Mouse (Mus musculus): ENCODE data around the gene Akap1.
"Not testable (repeated sequence)": the region's sequence is repeated elsewhere in the genome, so short reads cannot be mapped to it uniquely, and the experiment has no call there.

The Akap1 gene

DNA sequence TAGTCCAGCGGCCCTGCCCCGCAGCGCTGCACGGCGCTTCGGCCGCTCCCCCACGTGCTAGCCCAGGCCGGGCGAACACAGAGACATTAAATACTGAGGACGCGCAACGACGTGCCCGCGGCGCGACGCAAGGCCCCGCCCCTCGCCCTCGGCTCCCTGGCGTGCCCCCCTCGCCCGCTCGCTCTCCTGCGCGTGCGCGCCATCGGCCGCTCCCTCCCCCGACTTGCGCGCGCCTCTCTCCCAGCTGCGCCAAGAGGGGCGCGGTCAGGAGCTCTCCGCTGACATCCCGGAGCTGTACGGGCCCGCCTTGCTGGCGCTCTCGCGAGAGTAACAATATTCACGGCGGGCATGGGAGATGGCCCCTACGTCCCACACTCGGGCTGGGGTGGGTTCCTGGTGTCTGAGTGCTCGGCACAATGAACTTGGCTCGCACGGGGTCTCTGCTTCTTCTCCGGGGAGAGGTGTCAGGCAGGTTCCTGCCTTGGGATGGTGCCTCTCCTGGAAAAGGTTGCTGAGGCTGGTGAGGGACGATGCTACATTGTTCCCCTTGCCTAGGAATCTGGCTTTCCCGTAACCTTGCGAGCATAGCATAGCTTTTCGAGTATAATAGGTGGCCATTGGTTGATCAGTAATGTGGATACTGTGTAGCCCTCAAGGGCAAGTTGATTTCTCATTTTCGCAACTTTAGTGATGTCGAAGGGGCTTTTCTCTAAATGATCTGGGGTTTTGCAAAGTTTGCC lies at the start of gene Akap1:
Gene Akap1 (minus strand): TSS at position 129 of the 740 bp plus-strand sequence.
- in situ Hi-C loops (cut with MboI, MseI), result no loop called here

DNA sequence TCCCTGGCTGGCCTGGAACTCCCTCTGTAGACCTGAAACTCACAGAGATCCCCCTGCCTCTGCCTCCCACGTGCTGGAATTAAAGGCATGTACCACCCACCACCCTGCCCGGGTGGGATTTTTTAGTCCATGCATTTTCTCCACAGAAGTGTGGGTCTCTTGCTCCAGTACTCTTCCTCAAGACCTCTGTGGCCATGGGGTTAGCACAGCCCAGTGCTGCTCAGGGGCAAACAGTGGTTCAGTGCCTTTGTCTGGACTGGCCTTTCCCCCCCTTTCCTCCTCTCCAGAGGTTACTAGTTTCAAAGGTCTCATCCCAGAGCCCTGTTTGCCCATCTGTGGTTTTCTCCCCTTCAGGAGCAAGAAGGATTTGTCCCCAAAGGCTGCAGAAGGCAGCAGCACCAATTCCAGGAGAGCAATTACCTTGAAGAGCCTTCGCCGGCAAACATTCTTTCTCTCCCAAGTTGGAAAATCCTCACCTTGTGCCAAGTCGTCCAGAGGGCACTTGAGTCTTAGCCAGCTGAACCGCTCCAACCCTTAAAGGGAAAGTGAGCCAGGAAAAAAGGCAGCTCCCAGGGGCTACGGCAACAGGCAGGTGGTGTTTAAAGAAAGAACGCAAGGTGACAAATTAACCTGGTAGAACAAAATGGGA lies 45.1 kb upstream of the Akap1 start:
- in situ Hi-C loops (cut with MboI, MseI), result no loop called here

DNA sequence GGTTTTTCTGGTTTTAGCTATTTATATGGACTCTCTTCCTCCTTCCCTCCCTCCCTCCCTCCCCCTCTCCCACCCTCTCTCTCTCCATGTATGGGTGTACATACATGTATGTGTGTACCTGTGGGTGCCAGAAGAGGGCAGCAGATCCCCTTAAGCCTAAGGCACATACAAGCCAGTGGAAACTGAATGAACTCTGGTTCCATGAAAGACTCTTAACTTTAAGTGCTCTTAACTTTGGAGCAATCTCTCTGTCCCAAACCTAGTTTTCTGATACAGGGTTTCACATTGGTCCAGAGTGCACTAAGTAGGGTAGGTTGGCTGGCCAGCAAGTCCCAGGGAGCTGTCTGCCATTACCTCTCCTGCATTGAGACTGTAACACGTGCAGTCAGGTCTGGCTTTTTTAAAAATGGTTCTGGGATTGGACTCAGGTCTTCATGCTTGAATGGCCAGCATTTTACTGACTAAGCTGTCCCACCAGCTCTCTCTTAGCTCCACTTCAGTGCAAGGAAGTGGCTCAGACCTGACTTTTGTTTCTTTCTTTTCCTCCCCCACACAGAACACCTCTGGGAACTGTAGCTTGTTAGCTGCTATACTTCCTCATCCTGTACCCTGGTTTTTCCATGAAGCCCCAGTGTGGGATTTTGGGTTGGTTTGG lies 44.3 kb upstream of the Akap1 start:
- in situ Hi-C loops (cut with MboI, MseI), result no loop called here

DNA sequence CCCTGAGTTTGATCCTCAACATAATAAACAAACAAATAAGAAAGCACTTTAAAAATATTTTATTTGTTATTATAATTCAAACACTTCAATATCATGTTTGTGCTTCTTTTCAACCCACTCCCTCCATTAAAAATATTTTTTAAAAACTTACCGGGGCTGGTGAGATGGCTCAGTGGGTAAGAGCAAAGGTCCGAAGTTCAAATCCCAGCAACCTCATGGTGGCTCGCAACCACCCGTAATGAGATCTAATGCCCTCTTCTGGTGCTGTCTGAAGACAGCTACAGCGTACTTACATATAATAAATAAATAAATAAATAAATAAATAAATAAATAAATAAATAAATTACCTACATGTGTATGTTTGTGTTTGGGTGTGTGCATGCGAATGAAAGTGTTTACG lies 43.5 kb upstream of the Akap1 start:
- in situ Hi-C loops (cut with MboI, MseI), result no loop called here

DNA sequence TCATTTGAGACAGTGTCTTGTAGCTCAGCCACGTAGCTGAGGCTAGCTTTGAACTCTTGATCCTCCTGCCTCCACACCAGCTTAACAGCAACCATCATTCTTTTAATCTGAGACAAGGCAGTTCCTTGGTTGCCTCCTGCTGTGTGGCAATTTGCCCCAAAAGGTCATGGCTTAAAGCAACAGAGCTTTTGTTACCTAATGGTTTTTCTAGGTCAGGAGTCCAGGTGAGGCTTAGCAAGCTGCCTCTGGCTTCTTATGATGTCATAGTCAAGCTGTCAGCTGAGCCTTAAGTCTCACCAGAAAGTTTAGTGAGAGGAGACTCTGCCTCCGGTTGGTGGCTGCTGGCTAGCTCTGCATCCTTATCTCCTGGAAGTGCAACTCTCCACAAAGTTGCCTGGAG lies 41.2 kb upstream of the Akap1 start:
- in situ Hi-C loops (cut with MboI, MseI), result no loop called here

DNA sequence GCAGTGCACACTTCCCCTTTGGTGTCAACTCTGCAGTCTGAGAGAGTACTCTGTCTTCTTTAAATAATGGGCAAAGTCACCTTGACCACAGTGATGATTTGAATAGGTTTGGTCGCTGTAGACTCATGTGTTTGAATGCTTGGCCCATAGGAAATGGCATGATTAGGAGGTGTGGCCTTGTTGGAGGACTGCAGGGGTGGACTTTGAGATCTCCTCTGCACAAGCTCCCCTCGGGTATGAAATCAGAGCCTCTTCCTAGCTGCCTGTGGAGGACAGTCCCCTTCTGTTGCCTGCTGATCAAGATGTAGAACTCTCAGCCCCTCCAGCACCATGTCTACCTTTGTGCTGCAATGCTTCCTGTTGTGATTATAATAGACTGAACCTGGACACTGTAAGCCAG lies 39.7 kb upstream of the Akap1 start:
- in situ Hi-C loops (cut with MboI, MseI), result no loop called here

DNA sequence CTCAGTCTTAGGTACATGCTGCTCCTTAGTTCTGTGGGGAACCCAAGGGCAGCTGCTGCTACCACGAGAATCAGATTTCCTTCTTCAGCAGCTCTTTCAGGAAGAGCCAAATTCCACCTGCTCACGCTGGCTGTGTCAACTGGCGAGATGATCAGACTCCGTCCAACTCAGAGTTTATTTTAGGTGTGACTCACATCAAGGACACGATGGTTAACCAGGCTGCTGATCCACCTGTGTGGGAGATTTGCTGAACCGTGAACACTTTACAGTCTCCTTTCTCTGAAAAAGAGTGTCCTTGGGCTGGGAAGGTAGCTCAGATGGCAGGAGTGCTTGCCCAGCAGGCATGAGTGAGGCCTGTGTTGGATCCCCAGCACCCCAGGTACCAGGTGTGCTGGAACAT lies 38.4 kb upstream of the Akap1 start:
- in situ Hi-C loops (cut with MboI, MseI), result no loop called here

DNA sequence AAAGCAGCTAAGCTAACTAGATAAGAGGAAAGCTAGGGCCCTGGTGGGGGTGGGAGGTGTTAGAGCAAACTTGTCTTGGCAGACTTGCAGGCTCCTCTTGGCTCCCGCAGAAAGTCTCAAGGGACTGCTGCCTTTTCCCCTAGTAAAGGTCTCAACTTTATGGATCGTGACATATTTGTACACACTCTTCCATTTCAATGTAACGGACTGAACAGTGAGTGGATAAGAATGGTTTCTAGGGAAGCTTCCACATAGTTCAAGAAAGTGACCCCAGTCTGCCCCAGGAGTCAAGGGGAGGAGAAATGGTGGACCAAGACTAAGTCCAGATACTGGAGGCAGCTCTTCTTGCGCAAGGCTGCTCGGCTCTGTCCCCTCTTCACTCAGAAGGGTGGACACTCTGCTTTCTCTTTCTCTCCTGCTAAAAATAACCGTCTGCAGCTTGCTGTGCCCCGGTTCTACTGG lies 37.0 kb upstream of the Akap1 start:
- in situ Hi-C loops (cut with MboI, MseI), result no loop called here

DNA sequence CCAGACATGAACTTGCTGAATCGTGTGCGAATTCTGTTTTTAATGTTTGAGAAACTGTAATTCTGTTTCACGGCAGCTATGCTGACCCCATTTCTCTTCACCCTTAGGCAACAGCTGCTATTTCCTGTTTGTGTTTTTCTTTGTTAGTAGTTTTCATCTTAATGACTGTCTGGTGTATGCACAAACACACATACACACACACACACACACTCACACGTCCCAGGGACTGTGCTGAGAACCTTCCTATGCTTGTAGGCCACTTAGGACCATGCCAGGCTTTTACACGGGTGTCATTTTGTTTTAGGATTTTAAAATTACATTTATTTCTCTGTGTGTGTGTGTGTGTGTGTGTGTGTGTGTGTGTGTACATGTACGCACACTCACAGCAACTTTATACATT lies 35.2 kb upstream of the Akap1 start:
- in situ Hi-C loops (cut with MboI, MseI), result no loop called here

DNA sequence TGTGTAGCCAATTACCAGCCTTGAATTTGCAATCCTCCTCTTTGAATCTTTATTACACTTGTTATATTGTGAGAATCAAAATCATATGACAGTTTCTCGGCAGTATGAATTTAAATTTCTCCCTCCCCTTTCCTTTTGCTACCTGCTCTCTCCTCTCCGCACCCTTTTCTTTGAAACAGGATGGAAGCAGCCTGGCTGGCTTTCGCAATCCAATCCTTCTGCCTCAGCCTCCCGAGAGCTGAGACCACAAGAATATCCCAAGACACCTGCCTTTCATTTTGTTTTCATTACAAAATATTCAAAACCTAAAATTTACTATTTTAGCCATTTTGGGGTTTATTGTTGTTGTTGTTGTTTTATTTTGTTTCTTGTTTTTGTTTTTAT lies 34.0 kb upstream of the Akap1 start:
- in situ Hi-C loops (cut with MboI, MseI), result no loop called here

DNA sequence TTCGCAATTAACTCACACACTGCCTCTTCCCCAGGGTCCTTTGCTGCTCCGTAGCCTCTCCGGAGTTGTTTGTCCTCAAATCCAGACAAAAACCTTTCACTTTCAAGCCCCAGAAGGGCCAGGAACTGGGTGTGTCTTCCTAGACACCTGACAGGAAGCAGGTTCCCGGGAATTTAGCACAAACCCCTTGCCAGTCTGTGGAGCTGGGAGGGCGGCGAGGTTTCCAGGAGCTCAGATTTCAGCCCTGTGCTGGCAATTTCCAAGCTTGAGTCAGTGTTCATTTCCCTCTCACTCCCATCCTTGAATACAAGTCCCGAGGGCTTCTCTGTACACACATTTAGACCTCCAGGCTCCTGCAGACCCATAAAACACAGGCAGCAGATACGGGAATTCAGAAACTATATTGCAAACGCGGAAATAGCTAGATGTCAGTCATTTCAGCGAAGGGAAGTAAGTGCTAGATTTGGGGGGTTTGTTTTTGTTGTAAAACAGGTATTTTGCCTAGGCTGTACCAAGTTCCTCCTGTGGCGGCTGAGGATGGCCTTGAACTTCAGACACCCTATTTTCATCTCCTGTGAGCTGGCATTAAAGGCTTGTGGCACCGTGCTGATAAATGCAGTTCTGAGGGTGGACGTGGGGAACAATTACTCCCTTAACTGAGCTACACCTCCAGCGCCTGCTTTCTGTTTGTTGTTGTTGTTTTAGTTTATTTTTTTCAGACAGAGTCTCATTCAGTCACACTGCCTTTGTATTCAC lies 33.4 kb upstream of the Akap1 start:
- in situ Hi-C loops (cut with MboI, MseI), result no loop called here

DNA sequence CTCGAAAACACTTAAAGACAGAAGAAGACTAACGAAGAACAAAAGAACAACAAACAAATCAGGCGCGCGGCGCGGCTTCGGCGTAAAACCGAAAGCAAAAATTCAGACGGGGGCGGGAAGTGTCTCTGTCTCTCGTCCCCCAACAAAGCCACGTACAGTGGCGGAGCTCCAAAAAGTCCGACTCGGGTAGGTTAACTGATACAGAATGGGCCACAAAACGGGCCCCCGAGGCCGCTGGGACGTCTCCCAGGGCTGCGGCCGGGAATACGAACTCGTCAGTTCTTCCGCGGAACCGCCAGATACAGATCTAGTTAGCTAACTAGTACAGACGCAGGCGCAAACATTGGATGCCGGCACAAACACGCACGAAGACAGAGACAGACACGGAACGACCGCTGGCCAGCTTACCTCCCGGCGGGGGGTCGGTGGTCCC lies 31.4 kb upstream of the Akap1 start:
- in situ Hi-C loops (cut with MboI, MseI), result not testable (repeated sequence)

DNA sequence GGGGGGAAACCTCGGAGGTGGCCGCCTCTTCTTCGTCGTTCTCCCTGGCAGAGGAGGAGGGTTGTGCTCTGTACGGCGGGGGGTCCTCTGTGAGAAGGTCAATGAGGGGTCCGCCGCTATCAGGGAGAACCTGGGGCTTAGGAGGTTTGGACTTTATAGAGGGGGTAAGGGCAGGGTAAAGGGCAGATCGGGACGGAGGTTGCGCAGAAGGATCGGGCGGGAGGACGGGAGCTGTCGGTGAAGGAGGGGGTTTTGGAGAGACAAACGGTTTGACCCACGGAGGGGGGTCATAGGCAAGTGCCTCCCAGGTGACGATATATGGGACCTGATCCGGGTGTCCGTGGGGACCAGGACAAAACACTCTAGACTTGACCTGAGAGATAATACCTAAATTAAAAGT lies 30.8 kb upstream of the Akap1 start:
- in situ Hi-C loops (cut with MboI, MseI), result not testable (repeated sequence)

DNA sequence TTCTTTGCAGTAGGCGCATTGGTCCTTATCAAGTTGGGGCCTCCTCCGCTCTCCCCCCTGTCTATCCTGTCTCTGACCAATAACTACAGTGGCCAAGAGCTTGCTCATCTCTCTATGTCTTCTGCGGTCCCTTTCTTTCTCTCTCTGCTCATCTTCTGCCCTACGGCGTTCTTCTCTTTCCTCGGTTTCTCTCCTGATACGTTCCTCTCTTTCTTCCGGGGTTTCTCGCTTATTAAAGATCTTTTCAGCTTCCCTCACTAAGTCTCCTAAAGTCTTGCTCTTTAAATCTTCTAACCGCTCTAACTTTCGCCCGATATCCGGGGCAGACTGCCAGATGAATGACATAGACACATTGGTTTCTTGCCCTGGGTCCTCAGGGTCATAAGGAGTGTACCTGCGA lies 29.9 kb upstream of the Akap1 start:
- in situ Hi-C loops (cut with MboI, MseI), result not testable (repeated sequence)

DNA sequence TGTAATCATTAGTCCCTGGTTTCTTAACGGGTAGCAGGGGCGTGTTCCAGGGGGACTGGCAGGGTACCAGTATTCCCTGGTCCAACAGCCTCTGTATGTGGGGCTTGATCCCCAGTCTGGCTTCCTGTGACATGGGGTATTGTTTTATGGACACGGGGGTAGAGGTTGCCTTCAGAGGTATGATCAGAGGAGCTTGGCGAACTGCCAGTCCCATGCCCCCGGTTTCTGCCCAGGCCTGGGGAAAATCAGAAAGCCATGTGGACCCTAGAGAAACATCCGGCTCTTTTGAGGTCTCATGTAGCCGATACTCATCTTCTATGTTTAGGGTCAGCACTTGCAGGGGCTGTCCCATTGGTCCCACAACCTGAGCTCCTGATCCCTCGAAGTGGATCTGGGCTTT lies 29.1 kb upstream of the Akap1 start:
- in situ Hi-C loops (cut with MboI, MseI), result not testable (repeated sequence)

DNA sequence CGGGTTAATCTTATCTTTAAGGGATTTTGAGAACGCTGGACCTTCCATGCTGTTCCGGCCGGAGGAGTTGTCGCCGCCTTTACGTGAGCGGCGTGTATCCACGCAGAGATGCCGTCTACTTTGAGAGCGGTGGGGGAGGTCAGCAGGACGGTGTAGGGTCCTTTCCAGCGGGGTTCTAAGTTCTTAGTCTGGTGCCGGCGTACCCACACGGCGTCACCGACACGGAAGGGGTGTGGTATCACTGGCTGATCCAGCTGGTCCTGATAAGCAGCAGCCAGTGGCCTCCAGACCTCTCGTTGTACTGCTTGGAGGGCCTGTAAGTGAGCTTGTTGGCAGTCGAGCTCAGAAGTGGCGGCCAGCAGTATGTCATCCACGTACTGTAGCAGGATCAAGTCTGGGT lies 28.4 kb upstream of the Akap1 start:
- in situ Hi-C loops (cut with MboI, MseI), result not testable (repeated sequence)

DNA sequence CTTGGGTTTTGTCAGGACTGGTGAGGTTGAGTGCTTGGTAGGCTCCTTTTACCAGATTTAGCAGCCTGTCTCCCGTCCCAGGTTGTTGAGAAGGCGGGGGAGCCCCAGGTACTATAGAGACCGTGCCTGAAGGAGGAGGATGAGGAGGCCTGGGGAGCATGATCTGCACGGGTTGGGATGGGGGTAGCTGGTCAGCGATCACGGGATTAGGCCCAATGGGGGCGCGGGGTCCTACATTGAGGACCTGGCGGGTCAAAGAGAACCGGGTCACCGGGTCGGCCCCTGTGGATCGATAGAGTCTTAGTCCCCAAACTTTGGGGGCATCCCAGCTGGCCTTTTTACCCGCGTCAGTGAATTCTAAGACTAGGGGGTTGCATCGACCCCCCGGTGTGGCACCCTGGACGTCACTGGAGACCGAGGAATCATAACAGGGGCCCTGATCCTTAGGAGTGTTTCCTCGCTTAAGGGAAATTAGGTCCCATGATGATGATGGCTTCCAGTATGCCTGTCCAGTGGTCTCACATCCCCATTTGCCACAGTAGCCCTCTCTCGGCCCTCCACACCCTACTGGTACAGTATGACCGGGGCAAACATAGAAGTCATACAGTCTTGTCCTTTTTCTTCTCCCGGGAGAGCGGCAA lies 27.7 kb upstream of the Akap1 start:
- in situ Hi-C loops (cut with MboI, MseI), result not testable (repeated sequence)

DNA sequence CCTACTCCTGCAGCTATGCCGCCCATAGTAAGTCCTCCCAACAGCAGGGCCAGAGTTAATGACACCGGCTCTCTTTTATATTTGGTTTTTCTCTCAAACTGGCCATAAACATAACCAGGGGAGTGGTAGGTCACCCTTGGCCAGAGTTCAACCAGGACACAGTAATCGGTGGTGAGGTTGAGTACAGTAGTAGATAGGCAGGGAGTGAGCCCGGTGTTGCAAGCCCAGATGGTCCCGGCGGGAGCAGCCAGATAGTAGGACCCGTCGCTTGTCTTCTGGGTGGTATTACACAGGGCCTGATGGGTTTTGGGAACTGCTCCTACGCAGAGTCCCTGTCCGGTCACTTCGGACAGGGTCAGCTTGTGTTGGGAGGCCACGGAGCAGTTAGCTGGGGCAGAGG lies 27.1 kb upstream of the Akap1 start:
- in situ Hi-C loops (cut with MboI, MseI), result not testable (repeated sequence)

DNA sequence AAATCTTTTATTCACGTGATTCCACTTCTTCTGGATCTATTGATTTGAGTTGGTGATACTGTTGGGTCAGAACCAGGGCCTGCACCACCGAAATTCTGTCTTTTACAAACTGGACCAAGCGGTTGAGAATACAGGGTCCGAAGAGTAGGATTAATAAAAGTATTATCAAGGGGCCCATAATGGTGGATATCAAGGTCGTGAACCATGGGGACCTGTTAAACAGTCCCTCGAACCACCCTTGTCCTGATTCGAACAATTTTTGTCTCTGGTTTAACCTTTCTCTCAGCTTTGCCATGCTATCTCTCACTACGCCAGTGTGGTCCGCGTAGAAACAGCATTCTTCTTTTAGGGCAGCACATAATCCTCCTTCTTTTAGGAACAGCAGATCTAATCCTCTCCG lies 26.5 kb upstream of the Akap1 start:
- in situ Hi-C loops (cut with MboI, MseI), result not testable (repeated sequence)

DNA sequence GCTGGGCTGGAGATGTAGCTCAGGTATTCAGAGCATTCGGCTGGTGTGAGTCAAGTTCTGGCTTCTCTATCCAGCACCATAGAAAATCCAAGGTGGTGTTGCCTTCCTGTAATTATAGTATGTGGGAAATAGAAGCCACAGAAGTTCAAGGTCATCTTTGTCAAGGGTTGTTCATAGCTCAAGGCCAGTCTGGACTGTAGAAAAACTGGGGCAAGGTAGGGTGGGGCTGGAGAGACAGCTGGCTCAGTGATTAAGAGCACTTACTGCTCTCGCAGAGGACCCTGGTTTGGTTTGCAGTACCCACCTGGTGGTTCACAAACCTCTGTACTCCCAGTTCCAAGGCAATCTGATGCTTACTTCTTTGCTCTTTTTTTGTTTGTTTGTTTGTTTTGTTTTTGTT lies 24.6 kb upstream of the Akap1 start:
- in situ Hi-C loops (cut with MboI, MseI), result no loop called here

DNA sequence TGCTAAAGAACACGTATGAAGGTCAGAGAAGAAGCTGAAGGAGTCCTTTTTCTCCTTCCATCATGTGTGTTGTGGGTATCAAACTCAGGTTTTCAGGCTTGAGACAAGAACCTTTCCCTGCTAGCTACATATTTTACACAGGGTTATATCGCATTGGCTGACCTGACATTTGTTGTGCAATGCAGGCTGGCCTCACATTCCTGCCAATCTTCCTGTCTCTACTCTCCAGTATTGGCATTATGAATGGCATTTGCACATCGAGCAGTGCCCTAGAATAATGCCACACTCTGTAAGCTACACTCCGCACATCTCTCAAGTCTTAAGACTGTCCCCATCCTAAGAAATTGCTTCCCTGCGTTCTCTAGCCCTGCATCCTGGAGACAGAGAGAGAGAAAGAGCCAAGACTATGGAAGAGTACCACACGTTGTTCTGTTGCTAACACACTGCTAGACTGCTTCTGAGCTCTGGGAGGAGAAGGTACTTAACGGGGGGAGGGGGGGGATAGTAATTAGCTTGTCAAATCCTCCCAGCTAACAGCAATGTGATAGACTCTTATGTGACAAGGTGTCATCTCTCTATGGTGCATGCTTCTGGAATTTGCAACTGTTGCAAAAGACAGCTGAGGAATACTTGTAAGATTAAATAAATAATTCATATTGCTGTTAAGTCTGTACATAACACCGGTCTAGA lies 20.1 kb upstream of the Akap1 start:
- in situ Hi-C loops (cut with MboI, MseI), result no loop called here
